Mouse (Mus musculus) liver, postnatal 0 days (tissue): ENCODE measurements around the gene Cds1.

Experiments
- CTCF ChIP-seq: sonication (generic); IDR thresholded peaks from 2 replicates; pipeline ENCODE4 v1.5.1; 2016; ENCODE audit warnings: antibody characterized with exemption, low read depth
- EP300 ChIP-seq: IDR thresholded peaks from 2 replicates; pipeline ENCODE4 v1.6.1; 2016; ENCODE audit warnings: antibody characterized with exemption, low read depth, mild to moderate bottlenecking

DNA sequence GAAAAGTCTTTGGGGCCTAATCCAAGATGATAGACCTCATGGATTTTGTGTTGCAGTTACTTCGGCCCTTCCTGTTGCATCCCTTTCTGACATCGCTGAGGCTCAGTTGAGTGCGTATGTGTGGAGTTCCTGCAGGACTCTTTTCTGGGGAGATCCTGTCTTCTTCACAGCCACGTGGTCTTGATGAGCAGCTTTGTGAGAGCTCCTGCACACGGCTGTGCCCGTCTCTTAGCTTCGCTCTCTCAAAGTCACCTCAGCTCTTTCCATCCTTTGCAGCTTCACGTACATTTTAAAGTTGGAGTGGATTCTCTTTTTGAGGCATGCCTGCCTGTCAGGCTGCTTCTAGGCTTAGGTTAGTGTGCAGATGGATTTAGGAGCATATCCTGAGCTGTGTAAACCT is 11.6 kb downstream of the Cds1 start:
- TF ChIP-seq CTCF: no peak
- no peak for TF ChIP-seq EP300
